In the genomic region with DNA sequence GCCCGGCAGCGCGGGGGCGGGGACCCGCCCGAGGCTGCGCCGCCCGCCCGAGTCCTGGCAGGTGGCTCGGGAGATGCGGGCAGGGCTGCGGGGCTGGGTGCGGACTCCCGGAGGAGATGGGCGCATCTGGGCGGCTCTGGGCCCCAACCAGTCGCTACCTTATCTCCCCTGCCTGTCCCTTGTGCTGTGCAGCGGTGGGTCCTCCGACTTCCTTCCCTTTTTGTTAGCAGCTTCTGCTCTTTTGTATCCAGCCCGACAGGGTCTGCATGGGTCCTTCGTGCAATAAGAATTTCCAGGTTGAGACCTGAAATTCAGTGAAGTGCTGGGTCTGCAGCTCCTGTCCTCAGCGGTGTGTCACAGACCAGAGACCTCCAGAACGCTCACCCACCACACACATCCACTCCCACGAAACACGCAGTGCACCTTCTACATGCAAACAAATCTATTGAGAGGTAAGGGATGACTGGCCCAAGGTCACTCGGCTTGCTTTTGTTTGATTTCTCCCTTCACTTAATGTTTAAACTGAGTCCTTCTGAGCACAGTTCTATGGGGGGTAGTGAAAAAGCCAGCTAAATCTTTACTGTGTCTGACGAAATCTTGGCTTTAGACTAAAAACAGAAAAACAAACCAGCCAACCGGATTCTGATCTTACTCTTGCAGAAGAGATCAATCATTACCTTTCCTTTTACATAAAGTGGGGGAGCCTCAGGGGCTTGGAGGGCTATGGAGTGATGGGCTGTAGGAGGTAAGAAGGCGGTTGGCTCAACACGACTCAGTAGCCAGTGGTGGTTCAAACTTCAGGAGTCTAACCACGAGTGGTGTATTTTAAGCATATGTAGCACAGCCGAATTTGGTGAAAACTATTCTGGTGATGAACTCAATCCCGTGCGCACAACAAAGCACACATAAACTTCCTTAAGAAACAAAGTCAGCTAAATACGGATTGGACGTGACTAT, we compare ENCODE assay signal across 8 mouse cellular contexts. TPM values are rescaled to one million over a fixed set of nuclear protein-coding genes. Genes with fewer than 3 reads are reported as not detected.
DNase-seq lines count a peak whose midpoint lies in the region; ATAC-seq lines count a peak whose summit lies in the region.

No protein-coding gene starts in this region.

- peak overlapping the region; percentile 80 for H3K4me3 ChIP-seq in heart, embryonic 16.5 days (ENCODE audit: low read length)
- H3K4me3 ChIP-seq in limb, embryonic 15.5 days: peak overlapping the region; percentile 61

- no peaks in the 10 kb centered on the region for H3K36me3 ChIP-seq in heart, embryonic 16.5 days (ENCODE audit: control insufficient read depth, insufficient read depth)
- H3K36me3 ChIP-seq in limb, embryonic 15.5 days: no peaks in the 10 kb centered on the region

- WGBS in heart, embryonic 16.5 days: 14% methylated on average over 37 of the region's 37 CpGs
- WGBS in limb, embryonic 15.5 days: 25% methylated on average over 31 of the region's 37 CpGs

- H3K27ac ChIP-seq in heart, embryonic 16.5 days (ENCODE audit: low read length): peak overlapping the region; percentile 86
- H3K27ac ChIP-seq in limb, embryonic 15.5 days: no peak overlapping the region

- peak; percentile 76 for DNase-seq in heart, adult 11 months
- no peak for DNase-seq in heart, adult 18-20 months
- DNase-seq in urinary bladder, postnatal 14 days (ENCODE audit: low spot score): peak; percentile 15
- no peak for DNase-seq in urinary bladder, adult 2 months (ENCODE audit: low spot score)
- DNase-seq in right cerebral cortex, adult 2 months (ENCODE audit: low spot score in 2 of 2): peak; percentile 37 to 55
- no peak for DNase-seq in adrenal gland, postnatal 36 days

- no peaks in the 10 kb centered on the region for H3K9me3 ChIP-seq in heart, embryonic 16.5 days (replicated peaks; ENCODE audit: control insufficient read depth, low read length)
- no peaks in the 10 kb centered on the region for H3K9me3 ChIP-seq in limb, embryonic 15.5 days

- no peak; the same call in none of the 2 replicates for ATAC-seq in heart, embryonic 16.5 days (replicated peaks; ENCODE audit: extremely low read depth, insufficient read depth, low FRiP score)
- no peak for ATAC-seq in limb, embryonic 15.5 days (ENCODE audit: insufficient number of reproducible peaks, low FRiP score, low TSS enrichment, low read depth)

- H3K9ac ChIP-seq in heart, embryonic 16.5 days (ENCODE audit: low read length): peak overlapping the region; percentile 79
- H3K9ac ChIP-seq in limb, embryonic 15.5 days: peak overlapping the region; percentile 54

- H3K4me1 ChIP-seq in heart, embryonic 16.5 days (ENCODE audit: control insufficient read depth, insufficient read depth, low read length): peaks cover 2% of the 10 kb centered on the region
- H3K4me1 ChIP-seq in limb, embryonic 15.5 days: peaks cover 13% of the 10 kb centered on the region; the same call in 1 of the 2 replicates

- H3K4me2 ChIP-seq in heart, embryonic 16.5 days (ENCODE audit: low read depth, low read length): peak overlapping the region; percentile 87
- H3K4me2 ChIP-seq in limb, embryonic 15.5 days: peak overlapping the region; percentile 99

- H3K27me3 ChIP-seq in heart, embryonic 16.5 days (ENCODE audit: control insufficient read depth, insufficient read depth, low read length): no peaks in the 10 kb centered on the region
- peaks cover 56% of the 10 kb centered on the region for H3K27me3 ChIP-seq in limb, embryonic 15.5 days

RNA-seq across cellular contexts. Expression of gene Atp8a2, which starts 19.1 kb away (rescaled TPM):
- 1 to 10 TPM; 4.1 to 6.3 TPM for total RNA-seq in heart, adult 18-20 months (2021)
- polyA plus RNA-seq in urinary bladder, adult 2 months (2012; rRNA removed): 1.4 and 2.6 TPM in 2 replicates
- polyA plus RNA-seq in heart, embryonic 16.5 days (2015; fragmentation: Nextera tagmentation; extraction: Ambion mirVana): 6.1 and 6.3 TPM in 2 replicates
- 1.0 and 1.9 TPM in 2 replicates for polyA plus RNA-seq in limb, embryonic 15.5 days (2015; fragmentation: Nextera tagmentation; extraction: Ambion mirVana)
- 1 to 10 TPM in 1 of 2 experiments, under 1 TPM in 1; 0.99 to 1.9 TPM for total RNA-seq in adrenal gland, postnatal 36 days (2021)

Comparison
In these comparisons a context has a peak if more than half of its experiments do, and no peak if none do; other contexts are left out.
1. DNase-seq: peak in heart, adult 11 months (single experiment), urinary bladder, postnatal 14 days (single experiment) and right cerebral cortex, adult 2 months (2 of 2); none in heart, adult 18-20 months (0 of 2), urinary bladder, adult 2 months (single experiment) and adrenal gland, postnatal 36 days (0 of 2).